23 mouse cellular contexts compared by ENCODE assay signal in the genomic region with DNA sequence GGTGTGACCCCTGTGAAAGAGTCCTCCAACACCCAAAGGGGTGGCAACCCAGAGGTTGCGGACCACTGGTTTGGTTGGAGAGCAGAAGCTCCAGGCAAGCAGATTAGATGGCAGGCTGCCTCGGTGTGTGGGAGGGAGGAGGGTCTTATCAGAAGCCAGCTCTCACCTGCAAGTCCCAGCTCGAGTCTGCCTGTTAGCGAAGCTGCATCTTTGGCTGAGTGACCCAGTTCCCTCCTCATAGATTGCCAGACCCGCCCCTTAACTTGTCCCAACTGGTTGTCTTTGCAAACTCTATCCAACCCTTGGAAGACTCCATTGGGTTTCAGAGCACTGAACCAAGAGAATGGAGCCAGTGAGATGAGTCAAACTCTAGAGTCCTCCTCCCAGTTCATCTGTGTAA.
DNase-seq lines count a peak whose midpoint lies in the region; ATAC-seq lines count a peak whose summit lies in the region.
"Had no signal": no experiment of that assay in that cellular context is flagged by ENCODE, and none has a peak within 500 bp of the region (broad histone marks: within the 10 kb centered on the region; RNA-seq: fewer than 3 reads in every experiment).

No protein-coding gene starts in this region.

- H3K36me3 ChIP-seq in embryonic facial prominence, embryonic 13.5 days, result peaks cover 36% of the 10 kb centered on the region
- peaks cover 61% of the 10 kb centered on the region for H3K36me3 ChIP-seq in embryonic facial prominence, embryonic 10.5 days (replicated peaks)
- H3K36me3 ChIP-seq in stomach, embryonic 16.5 days (ENCODE audit: control insufficient read depth, insufficient read depth, low read length), result peaks cover 13% of the 10 kb centered on the region
- H3K36me3 ChIP-seq: G1E had no signal

- no peak overlapping the region for H3K4me3 ChIP-seq in embryonic facial prominence, embryonic 13.5 days
- no peak overlapping the region for H3K4me3 ChIP-seq in embryonic facial prominence, embryonic 10.5 days
- no peak overlapping the region for H3K4me3 ChIP-seq in stomach, embryonic 16.5 days (replicated peaks; ENCODE audit: low read length)
- H3K4me3 ChIP-seq: forebrain, embryonic 12.5 days; heart, embryonic 13.5 days; hindbrain, embryonic 13.5 days had no signal

- DNase-seq in embryonic facial prominence, embryonic 10.5 days (ENCODE audit: low spot score), result no peak
- peak; percentile 12 to 24 for DNase-seq in urinary bladder, adult 18-20 months (ENCODE audit: low spot score in 2 of 2)
- DNase-seq in urinary bladder, postnatal 10 days (ENCODE audit: low spot score), result no peak
- peak; percentile 78 for DNase-seq in fat pad, adult 2 months (ENCODE audit: extremely low read depth, low read depth, low spot score)
- no peak for DNase-seq in layer of hippocampus, postnatal 25 days (ENCODE audit: extremely low spot score in 1 of 2, low spot score in 1 of 2)
- no peak for DNase-seq in right cerebral cortex, adult 2 months (ENCODE audit: low spot score in 2 of 2)
- DNase-seq: adrenal gland, adult 8-10 months; adrenal gland, postnatal 36 days; B cell, adult 2 months; cerebellum, adult 2 months; cerebellum, postnatal 14 days; embryo, embryonic 11 days; gastrocnemius, postnatal 10 days; heart, postnatal 10 days had no signal

- no peak overlapping the region for H3K4me2 ChIP-seq in embryonic facial prominence, embryonic 13.5 days
- H3K4me2 ChIP-seq in stomach, embryonic 16.5 days (ENCODE audit: low read depth, low read length), result no peak overlapping the region
- H3K4me2 ChIP-seq: forebrain, embryonic 12.5 days; heart, embryonic 13.5 days; hindbrain, embryonic 13.5 days had no signal

- H3K27me3 ChIP-seq in embryonic facial prominence, embryonic 13.5 days, result no peaks in the 10 kb centered on the region
- no peaks in the 10 kb centered on the region for H3K27me3 ChIP-seq in embryonic facial prominence, embryonic 10.5 days (replicated peaks; ENCODE audit: low read depth, poor library complexity, severe bottlenecking)
- no peaks in the 10 kb centered on the region for H3K27me3 ChIP-seq in stomach, embryonic 16.5 days (ENCODE audit: control insufficient read depth, insufficient read depth, low read length)
- H3K27me3 ChIP-seq: forebrain, embryonic 12.5 days; heart, embryonic 13.5 days; hindbrain, embryonic 13.5 days had no signal

- no peak overlapping the region for H3K9ac ChIP-seq in embryonic facial prominence, embryonic 13.5 days
- H3K9ac ChIP-seq in stomach, embryonic 16.5 days (ENCODE audit: low read length), result no peak overlapping the region
- H3K9ac ChIP-seq: forebrain, embryonic 12.5 days; heart, embryonic 13.5 days; hindbrain, embryonic 13.5 days had no signal

- no peak; the same call in 1 of the 2 replicates for ATAC-seq in embryonic facial prominence, embryonic 13.5 days (ENCODE audit: insufficient number of reproducible peaks, insufficient read depth, low FRiP score, low TSS enrichment, low read depth)
- ATAC-seq in stomach, embryonic 16.5 days (ENCODE audit: insufficient read depth, low FRiP score), result peak; percentile 37; the same call in 1 of the 2 replicates
- ATAC-seq: CD4-positive, CD25-positive, alpha-beta regulatory T cell, adult 4 months; forebrain, embryonic 16.5 days; hindbrain, postnatal 0 days had no signal

- 86% methylated on average over 5 of the region's 5 CpGs for WGBS in embryonic facial prominence, embryonic 13.5 days
- 84% methylated on average over 5 of the region's 5 CpGs for WGBS in embryonic facial prominence, embryonic 10.5 days
- 62% methylated on average over 5 of the region's 5 CpGs for WGBS in stomach, embryonic 16.5 days

- no peaks in the 10 kb centered on the region for H3K9me3 ChIP-seq in embryonic facial prominence, embryonic 13.5 days
- no peaks in the 10 kb centered on the region for H3K9me3 ChIP-seq in embryonic facial prominence, embryonic 10.5 days
- no peaks in the 10 kb centered on the region for H3K9me3 ChIP-seq in stomach, embryonic 16.5 days (replicated peaks; ENCODE audit: control insufficient read depth, low read length)
- H3K9me3 ChIP-seq: forebrain, embryonic 12.5 days; G1E; heart, embryonic 13.5 days; hindbrain, embryonic 13.5 days had no signal

- H3K4me1 ChIP-seq in embryonic facial prominence, embryonic 13.5 days, result peaks cover 70% of the 10 kb centered on the region
- H3K4me1 ChIP-seq in embryonic facial prominence, embryonic 10.5 days, result peaks cover 19% of the 10 kb centered on the region
- H3K4me1 ChIP-seq in stomach, embryonic 16.5 days (ENCODE audit: control insufficient read depth, insufficient read depth, low read length), result no peaks in the 10 kb centered on the region

- peak overlapping the region; percentile 75; the same call in 1 of the 2 replicates for H3K27ac ChIP-seq in embryonic facial prominence, embryonic 13.5 days
- no peak overlapping the region for H3K27ac ChIP-seq in embryonic facial prominence, embryonic 10.5 days (replicated peaks)
- peak overlapping the region; percentile 33; the same call in 1 of the 2 replicates for H3K27ac ChIP-seq in stomach, embryonic 16.5 days (ENCODE audit: low read length)
- H3K27ac ChIP-seq: forebrain, embryonic 12.5 days; heart, embryonic 13.5 days; hindbrain, embryonic 13.5 days; hindbrain, postnatal 0 days had no signal

Comparison
In these comparisons a context has a peak if more than half of its experiments do, and no peak if none do; other contexts are left out.
1. DNase-seq: peak in urinary bladder, adult 18-20 months (2 of 2) and fat pad, adult 2 months (single experiment); none in embryonic facial prominence, embryonic 10.5 days (single experiment), urinary bladder, postnatal 10 days (single experiment), layer of hippocampus, postnatal 25 days (0 of 2) and right cerebral cortex, adult 2 months (0 of 2).